Mouse (Mus musculus): ENCODE data around the gene Tsku. TPM values are rescaled to one million over a fixed set of nuclear protein-coding genes. Genes with fewer than 3 reads are reported as not detected.

The Tsku gene
- total RNA-seq, 2 experiments from 2014 or later: 7.0 to 7.2 TPM

- DNase-seq: peak; percentile 65
These were observed 1.0 kb downstream of the Tsku start for GRCm38 (mm10) chr7:98359951-98360620.

GRCm38 (mm10) chr7:98358016-98358415, 3.1 kb downstream of the Tsku start:
- no peak for DNase-seq

GRCm38 (mm10) chr7:98357324-98357723, 3.8 kb downstream of the Tsku start:
- no peak for DNase-seq

- DNase-seq: no peak
These were observed 6.2 kb downstream of the Tsku start for GRCm38 (mm10) chr7:98354921-98355310.

- no peak for DNase-seq
These were observed 6.8 kb downstream of the Tsku start for GRCm38 (mm10) chr7:98354160-98354920.

GRCm38 (mm10) chr7:98353616-98354015, 7.5 kb downstream of the Tsku start:
- DNase-seq: no peak

- no peak for DNase-seq
These were observed 9.6 kb downstream of the Tsku start for GRCm38 (mm10) chr7:98351523-98351922.

- DNase-seq: no peak
These were observed 11.3 kb downstream of the Tsku start for GRCm38 (mm10) chr7:98349821-98350220.

- peak; percentile 94 for DNase-seq
These were observed 12.0 kb downstream of the Tsku start for GRCm38 (mm10) chr7:98349096-98349495.

GRCm38 (mm10) chr7:98348043-98348442, 13.1 kb downstream of the Tsku start:
- DNase-seq: peak; percentile 82

GRCm38 (mm10) chr7:98347471-98347870, 13.7 kb downstream of the Tsku start:
- no peak for DNase-seq

- DNase-seq: no peak
These were observed 16.1 kb downstream of the Tsku start for GRCm38 (mm10) chr7:98345036-98345435.

GRCm38 (mm10) chr7:98344361-98344760, 16.8 kb downstream of the Tsku start:
- DNase-seq: peak; percentile 61

- no peak for DNase-seq
These were observed 18.9 kb downstream of the Tsku start for GRCm38 (mm10) chr7:98342249-98342648.

GRCm38 (mm10) chr7:98341475-98341874, 19.7 kb downstream of the Tsku start:
- DNase-seq: peak; percentile 92

- no peak for DNase-seq
These were observed 20.8 kb downstream of the Tsku start for GRCm38 (mm10) chr7:98340343-98340742.

- DNase-seq: no peak
These were observed 27.1 kb downstream of the Tsku start for GRCm38 (mm10) chr7:98333987-98334386.

GRCm38 (mm10) chr7:98333507-98333906, 27.6 kb downstream of the Tsku start:
- DNase-seq: no peak

- no peak for DNase-seq
These were observed 28.3 kb downstream of the Tsku start for GRCm38 (mm10) chr7:98332678-98333397.

GRCm38 (mm10) chr7:98331932-98332331, 29.2 kb downstream of the Tsku start:
- no peak for DNase-seq

GRCm38 (mm10) chr7:98330375-98331002, 30.6 kb downstream of the Tsku start:
- no peak for DNase-seq

- no peak for DNase-seq
These were observed 31.3 kb downstream of the Tsku start for GRCm38 (mm10) chr7:98329651-98330374.

Measured in adrenal gland, postnatal 10 days (tissue).